Mouse (Mus musculus): ENCODE measurements at regions not wholly inside any gene's neighbourhood (a gene's known extent, or its start where the extent isn't known, plus 50 kb on each side); places are given as distances from the start of the nearest gene placed in this dataset.

GRCm38 (mm10) chr17:79414006-79414405 is 59.1 kb upstream of the Cdc42ep3 start:
- no peak for DNase-seq

- DNase-seq, result no peak
Observed at GRCm38 (mm10) chr17:79417953-79418352, 63.1 kb upstream of the Cdc42ep3 start.

- no peak for DNase-seq
Observed at GRCm38 (mm10) chr17:79421618-79422017, 66.7 kb upstream of the Cdc42ep3 start.

- DNase-seq, result no peak
Observed at GRCm38 (mm10) chr17:79439182-79439581, 84.3 kb upstream of the Cdc42ep3 start.

- no peak for DNase-seq
Observed at GRCm38 (mm10) chr17:79442507-79443115, 87.7 kb upstream of the Cdc42ep3 start.

- DNase-seq, result no peak
Observed at GRCm38 (mm10) chr17:79447170-79447569, 92.3 kb upstream of the Cdc42ep3 start.

- DNase-seq, result no peak
Observed at GRCm38 (mm10) chr17:79451141-79451860, 96.4 kb upstream of the Cdc42ep3 start.

GRCm38 (mm10) chr17:79453825-79454224 is 98.9 kb upstream of the Cdc42ep3 start:
- DNase-seq, result no peak

GRCm38 (mm10) chr17:79454526-79454925 is 99.6 kb upstream of the Cdc42ep3 start:
- no peak for DNase-seq

- no peak for DNase-seq
Observed at GRCm38 (mm10) chr17:79455229-79455628, 100.3 kb upstream of the Cdc42ep3 start.

- no peak for DNase-seq
Observed at GRCm38 (mm10) chr17:79457636-79458035, 102.7 kb upstream of the Cdc42ep3 start.

GRCm38 (mm10) chr17:79461681-79462091 is 106.8 kb upstream of the Cdc42ep3 start:
- DNase-seq, result no peak

- no peak for DNase-seq
Observed at GRCm38 (mm10) chr17:79463074-79463694, 108.3 kb upstream of the Cdc42ep3 start.

GRCm38 (mm10) chr17:79465666-79466065 is 110.8 kb upstream of the Cdc42ep3 start:
- no peak for DNase-seq

- DNase-seq, result no peak
Observed at GRCm38 (mm10) chr17:79471639-79472038, 116.7 kb upstream of the Cdc42ep3 start.

- no peak for DNase-seq
Observed at GRCm38 (mm10) chr17:79472106-79472995, 117.5 kb upstream of the Cdc42ep3 start.

- DNase-seq, result no peak
Observed at GRCm38 (mm10) chr17:79476671-79477070, 121.8 kb upstream of the Cdc42ep3 start.

GRCm38 (mm10) chr17:79481112-79481738 is 126.3 kb upstream of the Cdc42ep3 start:
- no peak for DNase-seq

GRCm38 (mm10) chr17:79481936-79482335 is 127.0 kb upstream of the Cdc42ep3 start:
- DNase-seq, result no peak

- DNase-seq, result no peak
Observed at GRCm38 (mm10) chr17:79485239-79485638, 126.4 kb upstream of the Rmdn2 start.

GRCm38 (mm10) chr17:79489306-79489705 is 122.4 kb upstream of the Rmdn2 start:
- DNase-seq, result no peak

- peak; percentile 30 for DNase-seq
Observed at GRCm38 (mm10) chr17:79497629-79498028, 114.0 kb upstream of the Rmdn2 start.

- DNase-seq, result no peak
Observed at GRCm38 (mm10) chr17:79498321-79498720, 113.3 kb upstream of the Rmdn2 start.

Measured in right cerebral cortex, adult 18-20 months (tissue).